ENCODE assay signal across 14 mouse cellular contexts in genomic region chr6:65421888-65422287, GRCm38 (mm10). TPM values are rescaled to one million over a fixed set of nuclear protein-coding genes. Genes with fewer than 3 reads are reported as not detected.
"Had no signal": no experiment of that assay in that cellular context is flagged by ENCODE, and none has a peak within 500 bp of the region (broad histone marks: within the 10 kb centered on the region; RNA-seq: fewer than 3 reads in every experiment).

No protein-coding gene starts in this region.

- DNase-seq: liver, postnatal 0 days; lung, adult 2 months; lung, postnatal 14 days; lung, postnatal 36 days; retina, postnatal 1 day; right cerebral cortex, postnatal 25 days; right cerebral cortex, postnatal 4 days; spleen, adult 18-20 months; thymus, adult 2 months; thymus, postnatal 25 days; thymus, postnatal 4 days had no signal

RNA-seq across cellular contexts. Expression of gene C130060K24Rik, which starts 41.0 kb away (rescaled TPM):
- total RNA-seq: megakaryocyte progenitor cell, adult 5-6 weeks; monocyte, adult 5-6 weeks; neutrophil, adult 5-6 weeks had no signal
